Mouse (Mus musculus): ENCODE measurements around the gene Elp4.

GRCm38 (mm10) chr2:105917623-105918346, 13.4 kb upstream of the Elp4 start:
- no peak for TF ChIP-seq CTCF (conservative IDR thresholded peaks at IDR 0.05; ENCODE audit: low read length)
- TF ChIP-seq NANOG (IDR thresholded peaks at IDR 0.05; ENCODE audit: borderline replicate concordance, low read length): no peak
- no peak for TF ChIP-seq POU5F1 (IDR thresholded peaks at IDR 0.05; ENCODE audit: borderline replicate concordance, low read length)

Measured in E14TG2a.4 (cell line).